Mouse (Mus musculus): ENCODE measurements around the gene Zfp646. TPM values are rescaled to one million over a fixed set of nuclear protein-coding genes. Genes with fewer than 3 reads are reported as not detected.
A peak's percentile ranks its signal among the peaks of the same experiment; 100 is the strongest.

Zfp646 gene
- polyA plus RNA-seq, 1 experiment: 27.2 TPM

DNA sequence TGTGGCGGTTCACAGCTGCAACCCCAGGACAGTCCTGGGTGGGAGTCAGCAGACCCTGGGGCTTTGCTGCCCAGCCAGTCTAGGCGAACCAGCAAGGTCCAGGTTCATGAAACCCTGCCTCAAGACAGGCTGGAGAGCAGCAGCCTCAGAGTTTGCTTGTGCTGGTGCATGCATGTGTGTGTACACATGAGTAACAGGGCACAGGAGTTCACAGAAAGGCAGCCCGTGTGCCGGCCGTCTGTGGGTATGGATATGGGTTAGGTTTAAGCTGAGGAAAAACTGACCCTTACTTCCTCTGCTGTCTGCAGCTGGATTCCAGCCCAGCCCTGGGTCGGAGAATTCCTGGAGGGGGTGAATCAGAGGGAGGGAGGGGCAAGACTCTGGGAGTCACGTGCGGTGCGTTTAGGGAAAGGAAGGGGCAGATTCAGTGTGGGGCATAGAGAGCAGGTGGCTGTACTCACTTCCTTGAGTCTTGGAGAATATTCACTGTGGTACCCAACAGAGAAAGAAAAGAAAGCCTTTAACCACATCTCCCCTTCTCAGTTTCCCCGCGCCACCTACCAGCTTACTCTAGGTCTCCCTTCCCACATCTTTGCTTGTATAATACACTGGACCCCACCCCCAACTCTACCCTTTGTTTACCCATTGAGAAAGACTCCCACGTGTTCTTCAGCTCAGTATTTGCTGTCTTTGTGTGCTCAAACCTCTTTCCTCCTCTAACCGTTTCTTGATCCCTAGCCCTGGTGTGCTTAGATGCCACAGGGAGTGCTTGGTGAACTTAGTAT is 55.5 kb downstream of the Zfp646 start:
- Histone ChIP-seq H3K36me3 (ENCODE audit: control insufficient read depth, insufficient read depth, low read length) (peaks cover 1% of the 10 kb centered on the region; the same call in 1 of the 2 replicates), H3K27me3 (ENCODE audit: control insufficient read depth, insufficient read depth, low read length) (no peaks in the 10 kb centered on the region), H3K4me3 (ENCODE audit: extremely low read depth, insufficient read depth, insufficient read length) (no peak overlapping the region), H3K4me1 (ENCODE audit: control insufficient read depth, insufficient read depth, insufficient read length) (peaks cover 3% of the 10 kb centered on the region; the same call in 1 of the 2 replicates), H3K27ac (ENCODE audit: insufficient read depth, low read length) (no peak overlapping the region)
- DNase-seq (ENCODE audit: low read depth in 1 of 2, low spot score in 2 of 2): no peak
- TF ChIP-seq CTCF (IDR thresholded peaks at IDR 0.05; ENCODE audit: extremely low read depth, insufficient read depth, insufficient read length, insufficient replicate concordance): no peak
- TF ChIP-seq POLR2A (IDR thresholded peaks at IDR 0.05; ENCODE audit: low read depth, low read length): no peak
- 57% methylated on average over 13 of the region's 13 CpGs for WGBS

GRCm38 (mm10) chr7:127932273-127933031 is 56.4 kb downstream of the Zfp646 start:
- DNase-seq (ENCODE audit: low read depth in 1 of 2, low spot score in 2 of 2): no peak
- H3K4me3 ChIP-seq (ENCODE audit: extremely low read depth, insufficient read depth, insufficient read length): no peak overlapping the region
- WGBS: 79% methylated on average over 13 of the region's 13 CpGs
- H3K4me1 ChIP-seq (ENCODE audit: control insufficient read depth, insufficient read depth, insufficient read length): peaks cover 3% of the 10 kb centered on the region; the same call in 1 of the 2 replicates
- H3K36me3 ChIP-seq (ENCODE audit: control insufficient read depth, insufficient read depth, low read length): no peaks in the 10 kb centered on the region
- H3K27ac ChIP-seq (ENCODE audit: insufficient read depth, low read length): no peak overlapping the region
- H3K27me3 ChIP-seq (ENCODE audit: control insufficient read depth, insufficient read depth, low read length): no peaks in the 10 kb centered on the region
- TF ChIP-seq POLR2A (IDR thresholded peaks at IDR 0.05; ENCODE audit: low read depth, low read length) (no peak), CTCF (IDR thresholded peaks at IDR 0.05; ENCODE audit: extremely low read depth, insufficient read depth, insufficient read length, insufficient replicate concordance) (no peak)

GRCm38 (mm10) chr7:127934075-127934474 is 58.1 kb downstream of the Zfp646 start:
- Histone ChIP-seq H3K27ac (ENCODE audit: insufficient read depth, low read length) (no peak overlapping the region), H3K4me3 (ENCODE audit: extremely low read depth, insufficient read depth, insufficient read length) (no peak overlapping the region), H3K36me3 (ENCODE audit: control insufficient read depth, insufficient read depth, low read length) (no peaks in the 10 kb centered on the region), H3K4me1 (ENCODE audit: control insufficient read depth, insufficient read depth, insufficient read length) (peaks cover 3% of the 10 kb centered on the region; the same call in 1 of the 2 replicates), H3K27me3 (ENCODE audit: control insufficient read depth, insufficient read depth, low read length) (no peaks in the 10 kb centered on the region)
- no peak for DNase-seq (ENCODE audit: low read depth in 1 of 2, low spot score in 2 of 2)
- WGBS: 88% methylated on average over 5 of the region's 5 CpGs
- no peak for TF ChIP-seq CTCF (IDR thresholded peaks at IDR 0.05; ENCODE audit: extremely low read depth, insufficient read depth, insufficient read length, insufficient replicate concordance)
- no peak for TF ChIP-seq POLR2A (IDR thresholded peaks at IDR 0.05; ENCODE audit: low read depth, low read length)

DNA sequence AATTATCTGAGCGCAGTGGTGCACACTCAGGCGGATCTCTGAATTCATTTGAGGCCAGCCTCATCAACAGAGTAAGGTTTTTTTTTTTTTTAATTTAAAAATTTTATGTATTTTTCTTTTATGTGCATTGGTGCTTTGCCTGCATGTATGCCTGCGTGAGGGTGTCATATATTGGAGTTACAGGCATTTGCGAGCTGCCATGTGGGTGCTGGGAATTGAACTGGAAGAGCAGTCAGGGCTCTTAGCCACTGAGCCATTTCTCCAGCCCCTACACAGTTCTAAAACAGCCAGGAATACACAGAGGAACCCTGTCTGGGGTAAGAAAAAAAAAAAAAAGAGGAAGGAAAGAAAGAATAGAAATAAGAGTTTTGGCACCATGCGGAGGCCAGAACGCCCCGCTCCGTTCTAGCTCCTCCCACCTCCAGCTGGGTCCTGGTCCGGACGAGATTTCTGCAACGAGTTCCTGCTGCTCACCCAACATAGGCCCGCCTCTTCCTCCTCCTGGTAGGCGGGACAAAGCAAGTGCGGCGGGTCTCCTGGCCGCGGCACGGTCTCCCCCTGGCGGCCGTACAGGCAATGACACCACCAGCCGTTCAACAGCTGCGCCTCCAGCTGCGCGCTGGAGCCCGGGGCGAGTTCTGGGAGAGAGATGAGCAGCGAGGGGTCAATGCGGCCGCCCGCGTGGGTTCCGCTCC is 59.2 kb downstream of the Zfp646 start:
- no peaks in the 10 kb centered on the region for H3K36me3 ChIP-seq (ENCODE audit: control insufficient read depth, insufficient read depth, low read length)
- WGBS: 7% methylated on average over 32 of the region's 32 CpGs
- peak; percentile 90 to 95 for DNase-seq (ENCODE audit: low read depth in 1 of 2, low spot score in 2 of 2)
- no peaks in the 10 kb centered on the region for H3K27me3 ChIP-seq (ENCODE audit: control insufficient read depth, insufficient read depth, low read length)
- TF ChIP-seq POLR2A (IDR thresholded peaks at IDR 0.05; ENCODE audit: low read depth, low read length) (no peak), CTCF (IDR thresholded peaks at IDR 0.05; ENCODE audit: extremely low read depth, insufficient read depth, insufficient read length, insufficient replicate concordance) (peak; percentile 95)
- peak overlapping the region; percentile 63 for H3K4me3 ChIP-seq (ENCODE audit: extremely low read depth, insufficient read depth, insufficient read length)
- peaks cover 3% of the 10 kb centered on the region; the same call in 1 of the 2 replicates for H3K4me1 ChIP-seq (ENCODE audit: control insufficient read depth, insufficient read depth, insufficient read length)
- H3K27ac ChIP-seq (ENCODE audit: insufficient read depth, low read length): no peak overlapping the region

Other genes with a start within 250 kb of the Zfp646 start
- 17.7 and 26.1 TPM in 2 replicates for gene Bcl7c, start 167.3 kb upstream of the Zfp646 start, polyA plus RNA-seq (2012; rRNA removed)
- 0.91 and 1.4 TPM in 2 replicates for gene Ctf1, start 163.5 kb upstream of the Zfp646 start, polyA plus RNA-seq (2012; rRNA removed)
- not detected in 2 replicates for gene Ctf2, start 144.1 kb upstream of the Zfp646 start, polyA plus RNA-seq (2012; rRNA removed)
- gene Fbxl19, start 131.7 kb upstream of the Zfp646 start, polyA plus RNA-seq (2012; rRNA removed): 17.4 and 23.6 TPM in 2 replicates
- 50.3 and 62.9 TPM in 2 replicates for gene Orai3, start 106.4 kb upstream of the Zfp646 start, polyA plus RNA-seq (2012; rRNA removed)
- gene Setd1a, start 99.6 kb upstream of the Zfp646 start, polyA plus RNA-seq (2012; rRNA removed): 13.9 and 14.9 TPM in 2 replicates
- not detected in 2 replicates for gene Gm49388, start 90.6 kb upstream of the Zfp646 start, polyA plus RNA-seq (2012; rRNA removed)
- 22.7 and 23.6 TPM in 2 replicates for gene Hsd3b7, start 75.6 kb upstream of the Zfp646 start, polyA plus RNA-seq (2012; rRNA removed)
- 54.7 and 66.5 TPM in 2 replicates for gene Stx4a, start 51.9 kb upstream of the Zfp646 start, polyA plus RNA-seq (2012; rRNA removed)
- 1.2 and 1.4 TPM in 2 replicates for gene Stx1b, start 51.7 kb upstream of the Zfp646 start, polyA plus RNA-seq (2012; rRNA removed)
- 8.6 and 10.4 TPM in 2 replicates for gene Zfp668, start 607 bp downstream of the Zfp646 start, polyA plus RNA-seq (2012; rRNA removed)
- gene Prss53, start 14.7 kb downstream of the Zfp646 start, polyA plus RNA-seq (2012; rRNA removed): 1.4 and 1.7 TPM in 2 replicates
- gene Gm21974, start 19.2 kb downstream of the Zfp646 start, polyA plus RNA-seq (2012; rRNA removed): not detected in 2 replicates
- gene Vkorc1, start 19.4 kb downstream of the Zfp646 start, polyA plus RNA-seq (2012; rRNA removed): 46.1 and 61.2 TPM in 2 replicates
- gene Bckdk, start 27.9 kb downstream of the Zfp646 start, polyA plus RNA-seq (2012; rRNA removed): 59.9 and 70.8 TPM in 2 replicates
- 11.3 and 12.2 TPM in 2 replicates for gene Kat8, start 36.3 kb downstream of the Zfp646 start, polyA plus RNA-seq (2012; rRNA removed)
- 3.7 and 4.2 TPM in 2 replicates for gene Prss8, start 53.9 kb downstream of the Zfp646 start, polyA plus RNA-seq (2012; rRNA removed)
- 4.4 and 6.0 TPM in 2 replicates for gene Prss36, start 70.5 kb downstream of the Zfp646 start, polyA plus RNA-seq (2012; rRNA removed)
- 239 and 285 TPM in 2 replicates for gene Fus, start 91.2 kb downstream of the Zfp646 start, polyA plus RNA-seq (2012; rRNA removed)
- 98.6 and 100 TPM in 2 replicates for gene Pycard, start 117.6 kb downstream of the Zfp646 start, polyA plus RNA-seq (2012; rRNA removed)
- gene Trim72, start 127.7 kb downstream of the Zfp646 start, polyA plus RNA-seq (2012; rRNA removed): 0.19 and 0.33 TPM in 2 replicates
- 11.1 and 26.4 TPM in 2 replicates for gene Itgam, start 186.4 kb downstream of the Zfp646 start, polyA plus RNA-seq (2012; rRNA removed)
- gene Gm49368, start 186.5 kb downstream of the Zfp646 start, polyA plus RNA-seq (2012; rRNA removed): 0.40 and 0.61 TPM in 2 replicates

Data from spleen, adult 2 months (tissue).